Mouse (Mus musculus): ENCODE measurements at regions not wholly inside any gene's neighbourhood (a gene's known extent, or its start where the extent isn't known, plus 50 kb on each side); places are given as distances from the start of the nearest gene placed in this dataset.
A peak's percentile ranks its signal among the peaks of the same experiment; 100 is the strongest.

- no peak for ATAC-seq (ENCODE audit: low TSS enrichment)
Observed at GRCm38 (mm10) chr4:125354742-125355141, 135.8 kb upstream of the Grik3 start.

GRCm38 (mm10) chr4:125350056-125350455 lies 140.4 kb upstream of the Grik3 start:
- no peak for ATAC-seq (ENCODE audit: low TSS enrichment)

GRCm38 (mm10) chr4:125339056-125339455 lies 151.4 kb upstream of the Grik3 start:
- no peak for ATAC-seq (ENCODE audit: low TSS enrichment)

- ATAC-seq (ENCODE audit: low TSS enrichment), result no peak
Observed at GRCm38 (mm10) chr4:125328806-125329205, 161.7 kb upstream of the Grik3 start.

- ATAC-seq (ENCODE audit: low TSS enrichment), result no peak
Observed at GRCm38 (mm10) chr4:125324495-125324894, 166.0 kb upstream of the Grik3 start.

GRCm38 (mm10) chr4:125319343-125319742 lies 171.2 kb upstream of the Grik3 start:
- ATAC-seq (ENCODE audit: low TSS enrichment), result no peak

GRCm38 (mm10) chr4:125318293-125318692 lies 172.2 kb upstream of the Grik3 start:
- peak; percentile 22; the same call in 1 of the 2 replicates for ATAC-seq (ENCODE audit: low TSS enrichment)

GRCm38 (mm10) chr4:125316876-125317275 lies 173.6 kb upstream of the Grik3 start:
- ATAC-seq (ENCODE audit: low TSS enrichment), result 0 out of 2 replicates have a peak, but pooled peaks have one; percentile 25

GRCm38 (mm10) chr4:125315818-125316217 lies 174.7 kb upstream of the Grik3 start:
- peak; percentile 56 for ATAC-seq (ENCODE audit: low TSS enrichment)

- no peak for ATAC-seq (ENCODE audit: low TSS enrichment)
Observed at GRCm38 (mm10) chr4:125313892-125314291, 176.6 kb upstream of the Grik3 start.

- no peak for ATAC-seq (ENCODE audit: low TSS enrichment)
Observed at GRCm38 (mm10) chr4:125313252-125313651, 177.2 kb upstream of the Grik3 start.

GRCm38 (mm10) chr4:125308171-125308570 lies 180.5 kb upstream of the Zc3h12a start:
- ATAC-seq (ENCODE audit: low TSS enrichment), result no peak

GRCm38 (mm10) chr4:125305766-125306165 lies 178.1 kb upstream of the Zc3h12a start:
- peak; percentile 43; the same call in 1 of the 2 replicates for ATAC-seq (ENCODE audit: low TSS enrichment)

GRCm38 (mm10) chr4:125302660-125303059 lies 175.0 kb upstream of the Zc3h12a start:
- peak; percentile 64 for ATAC-seq (ENCODE audit: low TSS enrichment)

GRCm38 (mm10) chr4:125300503-125301457 lies 173.1 kb upstream of the Zc3h12a start:
- ATAC-seq (ENCODE audit: low TSS enrichment), result no peak

- peak; percentile 50; the same call in 1 of the 2 replicates for ATAC-seq (ENCODE audit: low TSS enrichment)
Observed at GRCm38 (mm10) chr4:125290761-125291160, 163.1 kb upstream of the Zc3h12a start.

GRCm38 (mm10) chr4:125289709-125290108 lies 162.1 kb upstream of the Zc3h12a start:
- no peak for ATAC-seq (ENCODE audit: low TSS enrichment)

- peak; percentile 62 for ATAC-seq (ENCODE audit: low TSS enrichment)
Observed at GRCm38 (mm10) chr4:125289031-125289449, 161.4 kb upstream of the Zc3h12a start.

- ATAC-seq (ENCODE audit: low TSS enrichment), result peak; percentile 8; the same call in 1 of the 2 replicates
Observed at GRCm38 (mm10) chr4:125282974-125283319, 155.3 kb upstream of the Zc3h12a start.

- ATAC-seq (ENCODE audit: low TSS enrichment), result peak; percentile 89
Observed at GRCm38 (mm10) chr4:125282154-125282973, 154.7 kb upstream of the Zc3h12a start.

- no peak for ATAC-seq (ENCODE audit: low TSS enrichment)
Observed at GRCm38 (mm10) chr4:125279165-125279564, 151.5 kb upstream of the Zc3h12a start.

GRCm38 (mm10) chr4:125276861-125277260 lies 149.2 kb upstream of the Zc3h12a start:
- ATAC-seq (ENCODE audit: low TSS enrichment), result no peak

All from frontal cortex, adult (tissue).